Mouse (Mus musculus): ENCODE results near the gene Skap1. TPM values are rescaled to one million over a fixed set of nuclear protein-coding genes. Genes with fewer than 3 reads are reported as not detected.

The Skap1 gene
- polyA plus RNA-seq, 1 experiment from 2014 or later = 9.0 TPM

DNA sequence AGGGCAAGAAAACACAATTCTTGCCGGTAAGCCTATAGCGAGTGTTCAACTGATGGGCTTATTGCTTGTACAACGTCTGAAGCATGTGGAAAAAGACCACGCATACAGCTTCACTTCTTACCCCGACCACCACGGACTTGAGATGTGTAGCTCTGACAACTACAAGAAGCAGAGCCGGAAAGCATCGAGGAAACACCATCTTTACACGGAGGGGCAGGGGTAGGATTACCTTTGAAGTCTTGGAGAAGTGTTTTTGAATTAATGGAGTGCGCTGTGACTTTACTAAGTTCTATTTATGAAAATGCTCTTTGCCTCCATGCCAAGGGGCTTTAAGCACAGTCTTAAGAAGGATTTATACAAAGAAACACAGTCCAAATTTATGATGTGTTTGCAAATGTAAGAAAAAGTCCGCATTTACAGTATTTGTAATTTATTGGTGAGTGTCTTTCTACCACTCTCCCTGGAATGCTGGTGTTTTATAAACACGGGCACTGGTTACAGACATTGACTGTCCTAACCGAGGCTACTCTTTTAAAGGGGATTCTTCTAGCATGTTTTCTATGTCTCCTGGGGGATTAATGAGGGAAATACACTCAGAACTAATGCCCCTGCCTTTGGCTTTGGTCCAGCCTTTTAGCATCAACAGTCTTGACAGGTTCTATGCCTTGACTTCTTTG, 67.5 kb downstream of the Skap1 start:
- Histone ChIP-seq H3K36me3 (no peaks in the 10 kb centered on the region), H3K4me2 (no peak overlapping the region), H3K4me1 (replicated peaks) (peaks cover 37% of the 10 kb centered on the region), H3K27me3 (no peaks in the 10 kb centered on the region), H3K4me3 (no peak overlapping the region), H3K9ac (no peak overlapping the region), H3K27ac (replicated peaks) (peak overlapping the region; percentile 25), H3K9me3 (no peaks in the 10 kb centered on the region)
- 58% methylated on average over 13 of the region's 13 CpGs for WGBS
- no peak for ATAC-seq (ENCODE audit: low read depth)

GRCm38 (mm10) chr11:96534531-96534930, 70.1 kb downstream of the Skap1 start:
- Histone ChIP-seq H3K27ac (replicated peaks) (no peak overlapping the region), H3K4me3 (no peak overlapping the region), H3K9ac (no peak overlapping the region), H3K4me1 (replicated peaks) (peaks cover 51% of the 10 kb centered on the region), H3K4me2 (no peak overlapping the region), H3K27me3 (no peaks in the 10 kb centered on the region), H3K36me3 (no peaks in the 10 kb centered on the region), H3K9me3 (no peaks in the 10 kb centered on the region)
- 74% methylated on average over 2 of the region's 2 CpGs for WGBS
- ATAC-seq (ENCODE audit: low read depth) = no peak

DNA sequence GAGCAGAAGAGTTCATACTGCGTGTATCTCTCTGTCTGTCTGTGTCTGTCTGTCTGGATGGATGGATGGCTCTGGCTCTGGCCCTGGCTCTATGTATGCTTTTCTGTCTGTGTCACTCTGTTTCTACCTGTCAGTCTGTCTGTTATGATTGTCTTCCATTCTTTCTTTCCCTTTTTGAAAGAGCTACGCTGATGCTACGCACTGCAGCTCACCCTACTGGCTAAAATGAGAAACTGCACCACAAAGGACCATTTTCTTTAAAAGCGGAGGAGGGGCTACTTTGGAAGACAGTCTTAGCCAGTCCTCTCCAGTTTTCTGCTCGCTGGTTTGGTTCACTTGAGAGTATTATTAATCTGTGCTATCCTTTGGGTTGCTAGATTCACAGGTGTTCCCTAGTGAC, 71.8 kb downstream of the Skap1 start:
- WGBS = 17% methylated on average over 5 of the region's 5 CpGs
- Histone ChIP-seq H3K9ac (no peak overlapping the region), H3K27ac (replicated peaks) (peak overlapping the region; percentile 30; the same call in 1 of the 2 replicates), H3K4me3 (no peak overlapping the region), H3K36me3 (no peaks in the 10 kb centered on the region), H3K9me3 (no peaks in the 10 kb centered on the region), H3K27me3 (no peaks in the 10 kb centered on the region), H3K4me2 (no peak overlapping the region), H3K4me1 (replicated peaks) (peaks cover 56% of the 10 kb centered on the region)
- ATAC-seq (ENCODE audit: low read depth) = 0 out of 2 replicates have a peak, but pooled peaks have one; percentile 41

GRCm38 (mm10) chr11:96542003-96542402, 77.6 kb downstream of the Skap1 start:
- H3K4me2 ChIP-seq = no peak overlapping the region
- H3K4me1 ChIP-seq (replicated peaks) = peaks cover 50% of the 10 kb centered on the region
- no peaks in the 10 kb centered on the region for H3K27me3 ChIP-seq
- no peak overlapping the region for H3K27ac ChIP-seq (replicated peaks)
- 61% methylated on average over 7 of the region's 7 CpGs for WGBS
- no peak overlapping the region for H3K4me3 ChIP-seq
- ATAC-seq (ENCODE audit: low read depth) = no peak
- no peaks in the 10 kb centered on the region for H3K36me3 ChIP-seq
- no peak overlapping the region for H3K9ac ChIP-seq
- no peaks in the 10 kb centered on the region for H3K9me3 ChIP-seq

GRCm38 (mm10) chr11:96542561-96542960, 78.2 kb downstream of the Skap1 start:
- Histone ChIP-seq H3K4me2 (no peak overlapping the region), H3K4me3 (no peak overlapping the region), H3K9ac (no peak overlapping the region), H3K27ac (replicated peaks) (no peak overlapping the region), H3K27me3 (no peaks in the 10 kb centered on the region), H3K4me1 (replicated peaks) (peaks cover 50% of the 10 kb centered on the region), H3K36me3 (no peaks in the 10 kb centered on the region), H3K9me3 (no peaks in the 10 kb centered on the region)
- no peak for ATAC-seq (ENCODE audit: low read depth)
- 68% methylated on average over 7 of the region's 7 CpGs for WGBS

DNA sequence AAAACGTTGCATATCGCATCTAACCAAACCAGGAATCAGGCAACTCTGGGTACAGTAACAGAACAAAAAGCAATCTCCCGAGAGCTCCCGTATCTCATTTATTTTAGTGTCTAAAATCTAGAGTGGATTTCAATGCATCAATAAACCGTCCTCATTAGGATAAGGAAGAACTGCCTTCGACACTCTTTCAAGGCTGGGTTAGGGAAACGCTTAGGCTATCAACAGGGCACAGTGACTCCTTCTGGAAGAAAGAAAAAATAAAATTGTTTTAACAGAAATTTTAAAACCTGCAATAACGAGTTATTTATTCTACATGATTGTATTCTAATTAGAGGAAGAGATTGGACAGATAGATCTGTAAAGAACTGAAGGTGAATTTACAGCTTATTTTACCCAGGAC, 82.0 kb downstream of the Skap1 start:
- H3K27ac ChIP-seq (replicated peaks) = peak overlapping the region; percentile 49
- no peak overlapping the region for H3K4me3 ChIP-seq
- no peaks in the 10 kb centered on the region for H3K36me3 ChIP-seq

GRCm38 (mm10) chr11:96550960-96551703, 86.7 kb downstream of the Skap1 start:
- H3K27me3 ChIP-seq = no peaks in the 10 kb centered on the region
- 64% methylated on average over 9 of the region's 9 CpGs for WGBS
- ATAC-seq (ENCODE audit: low read depth) = no peak; the same call in 1 of the 2 replicates
- no peak overlapping the region for H3K9ac ChIP-seq
- no peaks in the 10 kb centered on the region for H3K36me3 ChIP-seq
- no peak overlapping the region for H3K4me3 ChIP-seq
- H3K27ac ChIP-seq (replicated peaks) = peak overlapping the region; percentile 83
- no peaks in the 10 kb centered on the region for H3K9me3 ChIP-seq
- H3K4me1 ChIP-seq (replicated peaks) = peaks cover 39% of the 10 kb centered on the region
- no peak overlapping the region for H3K4me2 ChIP-seq

More for the DNA sequence above, 82.0 kb downstream of the Skap1 start:
- H3K9me3 ChIP-seq = no peaks in the 10 kb centered on the region
- H3K4me1 ChIP-seq (replicated peaks) = peaks cover 32% of the 10 kb centered on the region
- H3K27me3 ChIP-seq = no peaks in the 10 kb centered on the region
- ATAC-seq (ENCODE audit: low read depth) = no peak
- H3K4me2 ChIP-seq = peak overlapping the region; percentile 26
- WGBS = 55% methylated on average over 8 of the region's 8 CpGs
- peak overlapping the region; percentile 13; the same call in 1 of the 2 replicates for H3K9ac ChIP-seq

- H3K4me3 ChIP-seq = peak overlapping the region; percentile 32
- peak; percentile 72; the same call in 1 of the 2 replicates for ATAC-seq (ENCODE audit: low read depth)
- peak overlapping the region; percentile 83 for H3K27ac ChIP-seq (replicated peaks)
Observed at GRCm38 (mm10) chr11:96553091-96553490, 88.7 kb downstream of the Skap1 start.

DNA sequence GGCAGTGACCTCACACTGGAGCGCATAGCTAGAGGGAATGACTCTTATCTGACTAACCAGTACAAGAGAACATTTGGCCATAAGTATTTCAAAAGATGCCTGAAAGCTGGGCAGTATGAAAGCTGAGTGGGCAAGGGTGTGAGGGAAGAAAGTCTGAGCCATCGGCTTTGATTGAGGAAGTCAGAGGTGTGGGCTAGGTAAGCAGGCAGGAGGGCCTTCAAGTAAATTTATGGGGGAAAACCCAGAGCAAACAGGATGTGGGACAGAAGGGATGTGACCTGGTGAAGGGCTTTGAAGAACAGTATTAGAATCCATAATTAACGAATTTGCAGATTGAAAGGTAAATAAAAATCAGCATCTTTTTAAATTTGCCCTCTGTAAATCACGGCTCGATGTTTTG, 95.8 kb downstream of the Skap1 start:
- Histone ChIP-seq H3K9ac (no peak overlapping the region), H3K9me3 (no peaks in the 10 kb centered on the region), H3K4me1 (replicated peaks) (peaks cover 7% of the 10 kb centered on the region; the same call in 1 of the 2 replicates), H3K4me3 (no peak overlapping the region), H3K36me3 (no peaks in the 10 kb centered on the region), H3K27me3 (no peaks in the 10 kb centered on the region), H3K4me2 (no peak overlapping the region), H3K27ac (replicated peaks) (no peak overlapping the region)
- no peak for ATAC-seq (ENCODE audit: low read depth)
- 82% methylated on average over 5 of the region's 5 CpGs for WGBS

More at GRCm38 (mm10) chr11:96553091-96553490, 88.7 kb downstream of the Skap1 start:
- no peaks in the 10 kb centered on the region for H3K27me3 ChIP-seq
- H3K36me3 ChIP-seq = no peaks in the 10 kb centered on the region
- WGBS = 5% methylated on average over 15 of the region's 15 CpGs
- peaks cover 36% of the 10 kb centered on the region for H3K4me1 ChIP-seq (replicated peaks)
- peak overlapping the region; percentile 56 for H3K4me2 ChIP-seq
- H3K9me3 ChIP-seq = no peaks in the 10 kb centered on the region
- H3K9ac ChIP-seq = peak overlapping the region; percentile 65

DNA sequence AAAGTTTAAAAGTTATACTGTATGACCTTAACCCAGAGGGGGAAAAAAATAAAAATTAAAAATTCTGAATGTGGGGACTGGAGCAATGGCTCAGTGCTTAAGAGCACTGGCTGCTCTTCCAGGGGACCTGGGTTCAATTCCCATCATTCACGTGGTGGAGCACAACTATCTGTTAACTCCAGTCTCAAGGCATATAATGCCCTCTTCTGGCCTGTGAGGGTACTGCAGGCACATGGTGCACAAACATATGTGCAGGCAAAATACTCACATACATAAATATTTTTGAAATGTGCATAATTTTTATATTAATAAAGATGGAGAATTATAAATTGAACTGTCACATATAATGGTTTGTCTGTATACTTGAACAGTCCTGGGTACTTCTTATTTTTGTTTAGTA, 99.7 kb downstream of the Skap1 start:
- Histone ChIP-seq H3K4me1 (replicated peaks) (peaks cover 19% of the 10 kb centered on the region), H3K36me3 (no peaks in the 10 kb centered on the region), H3K9ac (no peak overlapping the region), H3K4me3 (no peak overlapping the region), H3K9me3 (no peaks in the 10 kb centered on the region), H3K27ac (replicated peaks) (no peak overlapping the region), H3K27me3 (no peaks in the 10 kb centered on the region), H3K4me2 (no peak overlapping the region)
- no peak for ATAC-seq (ENCODE audit: low read depth)
- 76% methylated on average over 1 of the region's 1 CpGs for WGBS

- no peaks in the 10 kb centered on the region for H3K9me3 ChIP-seq
- 43% methylated on average over 3 of the region's 3 CpGs for WGBS
- no peak overlapping the region for H3K27ac ChIP-seq (replicated peaks)
- no peak overlapping the region for H3K4me3 ChIP-seq
- no peak for ATAC-seq (ENCODE audit: low read depth)
- no peak overlapping the region for H3K4me2 ChIP-seq
- no peaks in the 10 kb centered on the region for H3K36me3 ChIP-seq
- H3K4me1 ChIP-seq (replicated peaks) = peaks cover 24% of the 10 kb centered on the region
- no peaks in the 10 kb centered on the region for H3K27me3 ChIP-seq
- no peak overlapping the region for H3K9ac ChIP-seq
Observed at GRCm38 (mm10) chr11:96572515-96572914, 108.1 kb downstream of the Skap1 start.
